Mouse (Mus musculus) thymus, adult 2 months (tissue): Measurements from ENCODE around the gene Il19.

Experiments
- CTCF ChIP-seq: fragments of 200-500 bp; IDR thresholded peaks from 2 replicates; pipeline ENCODE4 v1.5.1; 2012; ENCODE audit warnings: mild to moderate bottlenecking, control low read depth, low read length, moderate library complexity, borderline replicate concordance; ENCODE audit not compliant: control insufficient read depth, poor library complexity, insufficient read depth; ENCODE audit errors: extremely low read depth
- POLR2A ChIP-seq: fragments of 200-500 bp; IDR thresholded peaks from 2 replicates; pipeline ENCODE4 v1.6.1; 2012; ENCODE audit warnings: mild to moderate bottlenecking, low read length, control low read depth, moderate library complexity; ENCODE audit not compliant: control insufficient read depth, poor library complexity, insufficient read depth; ENCODE audit errors: extremely low read depth

DNA sequence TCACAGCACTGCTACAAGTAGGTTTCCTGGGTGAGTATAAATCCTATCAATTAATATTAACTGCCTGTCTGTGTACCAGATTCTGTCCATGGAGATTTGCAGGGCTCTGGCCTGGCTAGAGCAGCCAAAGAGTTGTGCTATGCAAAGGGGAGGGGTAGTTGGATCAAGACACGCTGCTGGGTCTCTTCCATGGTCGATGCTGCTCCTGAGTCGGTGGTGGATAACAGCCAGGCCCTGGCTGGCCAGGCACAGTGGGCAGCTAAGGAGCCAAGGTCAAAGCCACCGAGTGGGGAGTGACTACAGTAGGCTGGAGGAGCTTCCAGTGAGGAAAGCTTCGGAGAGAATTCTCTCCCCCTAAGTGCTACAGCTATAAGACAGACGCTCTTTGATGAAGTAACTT, 24.0 kb upstream of the Il19 start:
- TF ChIP-seq CTCF (no peak), POLR2A (no peak)
